Mouse (Mus musculus) heart, postnatal 0 days (tissue): Measurements from ENCODE around the gene Plekhj1. TPM values are rescaled to one million over a fixed set of nuclear protein-coding genes. Genes with fewer than 3 reads are reported as not detected.

Experiments used
- ATAC-seq: fragments of 200-750 bp; cut with Nextera tagmentation; 2 replicates; pipeline ENCODE4 v1.8.0; 2017; ENCODE audit warnings: low read depth, moderate number of reproducible peaks, moderate library complexity; ENCODE audit not compliant: insufficient read depth
- DNase-seq: peaks from one replicate; pipeline ENCODE4 v3.0.0-alpha.2; 2016; ENCODE audit warnings: low spot score
- H3K27ac ChIP-seq: fragments of 300-500 bp; sonication (generic); 2 replicates; pipeline ENCODE4 v1.5.1; 2014; ENCODE audit warnings: low read depth, mild to moderate bottlenecking
- H3K27me3 ChIP-seq: fragments of 300-500 bp; sonication (generic); 2 replicates; pipeline ENCODE4 v1.6.1; 2014; ENCODE audit warnings: low read length, mixed read lengths; ENCODE audit not compliant: control insufficient read depth, insufficient read depth
- H3K36me3 ChIP-seq: fragments of 300-500 bp; sonication (generic); replicated peaks from 2 replicates; pipeline ENCODE4 v1.6.1; 2014; ENCODE audit warnings: low read length, mixed read lengths; ENCODE audit not compliant: control insufficient read depth, insufficient read depth
- H3K4me1 ChIP-seq: fragments of 300-500 bp; sonication (generic); 2 replicates; pipeline ENCODE4 v1.6.1; 2014; ENCODE audit warnings: antibody characterized with exemption; ENCODE audit not compliant: control insufficient read depth, insufficient read depth
- H3K4me2 ChIP-seq: fragments of 300-500 bp; sonication (generic); 2 replicates; pipeline ENCODE4 v1.6.1; 2014; ENCODE audit warnings: low read depth, mild to moderate bottlenecking, low read length, moderate library complexity
- H3K4me3 ChIP-seq: fragments of 300-500 bp; sonication (generic); 2 replicates; pipeline ENCODE4 v1.5.1; 2014; ENCODE audit warnings: low read depth, low read length
- H3K9ac ChIP-seq: fragments of 300-500 bp; sonication (generic); replicated peaks from 2 replicates; pipeline ENCODE4 v1.6.1; 2014; ENCODE audit warnings: low read depth, low read length, mixed read lengths
- H3K9me3 ChIP-seq: fragments of 300-500 bp; sonication (generic); replicated peaks from 2 replicates; pipeline ENCODE4 v1.6.1; 2016; ENCODE audit warnings: low read length; ENCODE audit not compliant: control insufficient read depth
- CTCF ChIP-seq: IDR thresholded peaks from 2 replicates; pipeline ENCODE4 v1.5.1; 2016; ENCODE audit warnings: antibody characterized with exemption, control low read depth, low read depth
- EP300 ChIP-seq: IDR thresholded peaks from 2 replicates; pipeline ENCODE4 v1.6.1; 2016; ENCODE audit warnings: antibody characterized with exemption, low read depth
- WGBS: fragments of 180-500 bp; shearing (Covaris S2); extraction: QIAGEN DNeasy Blood & Tissue Kit; methylation state at CpG from one replicate; pipeline ENCODE4 v1.1.7; 2014; 5-methylcytosine and 5-hydroxymethylcytosine counted together
- microRNA counts: library from miRNA; unstranded; fragments of <30 nt; microRNA quantifications from one replicate; lab custom pipeline; 2015
- microRNA-seq: library from miRNA; unstranded; fragments of <30 nt; microRNA quantifications from one replicate; pipeline ENCODE4, GENCODE M21; 2016
- polyA plus RNA-seq: library from polyadenylated mRNA; unstranded; fragments of >200 nt; fragmentation: Nextera tagmentation; extraction: Ambion mirVana; gene quantifications from 2 replicates; pipeline ENCODE4 v1.2.1, GENCODE M21; 2015
- total RNA-seq: library from RNA; depleted of rRNA; stranded (reverse); fragments of >200 nt; gene quantifications from 2 replicates; pipeline ENCODE4 v1.2.3, GENCODE M21; 2014; ENCODE audit warnings: low replicate concordance; rRNA removed

Gene Plekhj1
- total and polyA plus RNA-seq, 2 experiments from 2014 or later = 29.3 to 41.8 TPM

DNA sequence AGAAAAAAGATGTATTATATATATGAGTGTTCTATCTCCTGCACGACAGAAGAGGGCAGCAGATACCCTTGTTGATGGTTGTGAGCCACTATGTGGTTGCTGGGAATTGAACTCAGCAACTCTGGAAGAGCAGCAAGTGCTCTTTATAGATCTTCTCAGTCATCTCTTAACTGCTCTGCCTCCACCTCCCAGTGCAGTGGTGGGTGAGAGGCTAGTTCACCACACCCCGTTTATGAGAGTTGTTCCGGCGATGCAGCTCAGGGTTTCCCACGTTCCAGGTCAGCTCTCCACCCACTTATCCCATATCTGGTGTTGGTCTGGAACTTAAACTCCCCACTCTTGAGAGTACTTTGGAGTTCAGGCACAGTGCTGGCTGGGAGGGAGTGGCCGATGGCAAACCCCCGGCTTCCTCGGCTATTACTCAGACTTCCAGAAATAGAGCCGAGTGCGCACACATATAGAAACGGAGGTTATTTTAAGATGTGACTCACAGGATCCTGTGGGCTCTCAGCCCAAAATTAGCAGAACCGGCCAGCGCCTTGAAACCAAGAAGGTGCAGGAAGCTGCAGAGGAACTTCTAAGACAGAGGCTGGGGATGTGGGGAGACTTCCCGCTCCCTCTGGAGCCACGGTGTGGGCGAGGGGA is 47.1 kb downstream of the Plekhj1 start:
- TF ChIP-seq EP300 (peak; percentile 96), CTCF (peak; percentile 54)
- Histone ChIP-seq H3K4me2 (peak overlapping the region; percentile 60), H3K4me3 (peak overlapping the region; percentile 37), H3K9ac (peak overlapping the region; percentile 49), H3K4me1 (peaks cover 18% of the 10 kb centered on the region), H3K27ac (peak overlapping the region; percentile 97), H3K36me3 (no peaks in the 10 kb centered on the region), H3K27me3 (no peaks in the 10 kb centered on the region), H3K9me3 (no peaks in the 10 kb centered on the region)
- peak; percentile 77 for ATAC-seq
- DNase-seq = peak; percentile 97
- WGBS = under 1% methylated on average over 16 of the region's 16 CpGs

DNA sequence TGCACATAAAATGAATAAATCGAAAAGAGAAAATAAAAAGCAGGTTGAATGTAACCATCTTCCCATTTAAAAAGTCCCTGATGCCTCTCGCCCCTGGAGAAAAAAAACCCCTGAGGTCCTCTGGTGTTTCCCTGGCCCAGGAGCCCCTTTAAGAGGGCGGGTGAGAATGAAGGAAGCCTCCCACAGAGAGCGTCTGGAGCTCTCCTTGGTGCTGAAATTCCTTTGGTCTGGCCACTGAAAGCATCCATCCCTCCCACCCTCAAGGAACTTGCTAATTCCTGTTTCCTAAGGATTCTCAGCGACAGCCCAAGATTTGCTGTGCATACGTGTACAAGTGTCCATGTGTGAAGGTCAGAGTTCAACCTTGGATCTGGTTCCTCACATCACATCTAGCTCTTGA is 49.8 kb downstream of the Plekhj1 start:
- Histone ChIP-seq H3K4me1 (peaks cover 11% of the 10 kb centered on the region), H3K9ac (no peak overlapping the region), H3K4me2 (no peak overlapping the region), H3K4me3 (no peak overlapping the region), H3K9me3 (no peaks in the 10 kb centered on the region), H3K36me3 (no peaks in the 10 kb centered on the region), H3K27me3 (no peaks in the 10 kb centered on the region), H3K27ac (no peak overlapping the region)
- no peak for TF ChIP-seq EP300
- DNase-seq (peak; percentile 80), ATAC-seq (no peak)
- WGBS = 8% methylated on average over 6 of the region's 6 CpGs

DNA sequence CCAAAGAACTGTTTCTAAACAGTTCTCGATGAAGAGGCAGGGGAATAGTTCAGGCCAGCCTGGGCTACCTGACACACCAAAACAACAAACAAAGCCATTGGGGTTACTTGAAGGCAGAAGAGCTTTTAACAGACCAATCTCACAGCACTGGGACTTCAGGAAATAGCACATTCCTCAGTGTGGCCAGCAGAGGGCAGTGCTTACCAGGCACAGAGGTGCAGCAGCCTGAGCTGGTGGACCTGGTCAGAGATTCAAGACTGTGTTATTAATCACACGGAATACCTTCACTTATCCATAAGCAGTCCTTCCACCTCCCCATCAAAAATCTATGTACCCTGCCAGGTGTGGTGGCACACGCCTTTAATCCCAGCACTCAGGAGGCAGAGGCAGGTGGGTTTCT is 51.0 kb downstream of the Plekhj1 start:
- DNase-seq (peak; percentile 80), ATAC-seq (no peak)
- Histone ChIP-seq H3K36me3 (no peaks in the 10 kb centered on the region), H3K9me3 (no peaks in the 10 kb centered on the region), H3K27me3 (no peaks in the 10 kb centered on the region), H3K27ac (no peak overlapping the region), H3K4me3 (no peak overlapping the region), H3K9ac (no peak overlapping the region), H3K4me2 (no peak overlapping the region), H3K4me1 (peaks cover 12% of the 10 kb centered on the region)
- TF ChIP-seq CTCF (peak; percentile 98), EP300 (no peak)
- 8% methylated on average over 3 of the region's 3 CpGs for WGBS

MicroRNAs within 50 kb of the gene (microRNA counts, 519-probe panel; counts per million panel counts)
- microRNA mmu-miR-1982 (lab: Ali Mortazavi, UCI) = not detected

Small RNA genes lying within 50 kb of the gene (microRNA-seq; reads per million reads assigned to microRNA genes)
- 11.6 reads per million, percentile 31 among the genes with 10 or more reads in this experiment for gene Mir1982

Other genes with a start within 250 kb of the Plekhj1 start
- 13.1 and 17.6 TPM in 2 replicates for gene Rexo1, start 237.1 kb downstream of the Plekhj1 start, total RNA-seq
- gene Rexo1, start 237.1 kb downstream of the Plekhj1 start, polyA plus RNA-seq = 7.6 TPM in 2 replicates
- 9.3 TPM in 2 replicates for gene Klf16, start 221.3 kb downstream of the Plekhj1 start, total RNA-seq
- gene Klf16, start 221.3 kb downstream of the Plekhj1 start, polyA plus RNA-seq = 3.1 and 3.5 TPM in 2 replicates
- gene Abhd17a, start 208.3 kb downstream of the Plekhj1 start, total RNA-seq = 194 and 462 TPM in 2 replicates
- 88.2 and 88.6 TPM in 2 replicates for gene Abhd17a, start 208.3 kb downstream of the Plekhj1 start, polyA plus RNA-seq
- gene Scamp4, start 195.8 kb downstream of the Plekhj1 start, total RNA-seq = 25.8 and 44.5 TPM in 2 replicates
- 39.2 and 39.8 TPM in 2 replicates for gene Scamp4, start 195.8 kb downstream of the Plekhj1 start, polyA plus RNA-seq
- 1.6 and 4.5 TPM in 2 replicates for gene Adat3, start 195.7 kb downstream of the Plekhj1 start, total RNA-seq
- 1.8 and 2.7 TPM in 2 replicates for gene Adat3, start 195.7 kb downstream of the Plekhj1 start, polyA plus RNA-seq
- gene Gm49322, start 192.6 kb downstream of the Plekhj1 start, total RNA-seq = 0.23 and 1.3 TPM in 2 replicates
- 0.33 and 0.38 TPM in 2 replicates for gene Gm49322, start 192.6 kb downstream of the Plekhj1 start, polyA plus RNA-seq
- gene Csnk1g2, start 175.8 kb downstream of the Plekhj1 start, total RNA-seq = 141 and 149 TPM in 2 replicates
- gene Csnk1g2, start 175.8 kb downstream of the Plekhj1 start, polyA plus RNA-seq = 69.1 and 75.6 TPM in 2 replicates
- 92.2 and 108 TPM in 2 replicates for gene Btbd2, start 141.6 kb downstream of the Plekhj1 start, total RNA-seq
- 36.7 and 40.6 TPM in 2 replicates for gene Btbd2, start 141.6 kb downstream of the Plekhj1 start, polyA plus RNA-seq
- 150 and 174 TPM in 2 replicates for gene Mknk2, start 120.5 kb downstream of the Plekhj1 start, total RNA-seq
- 76.9 and 78.3 TPM in 2 replicates for gene Mknk2, start 120.5 kb downstream of the Plekhj1 start, polyA plus RNA-seq
- 15.0 and 15.6 TPM in 2 replicates for gene Mob3a, start 96.6 kb downstream of the Plekhj1 start, total RNA-seq
- 10.8 and 11.5 TPM in 2 replicates for gene Mob3a, start 96.6 kb downstream of the Plekhj1 start, polyA plus RNA-seq
- gene Izumo4, start 96.4 kb downstream of the Plekhj1 start, total RNA-seq = 6.6 and 6.9 TPM in 2 replicates
- gene Izumo4, start 96.4 kb downstream of the Plekhj1 start, polyA plus RNA-seq = 3.6 and 7.3 TPM in 2 replicates
- 72.7 and 77.9 TPM in 2 replicates for gene Ap3d1, start 56.4 kb downstream of the Plekhj1 start, total RNA-seq
- gene Ap3d1, start 56.4 kb downstream of the Plekhj1 start, polyA plus RNA-seq = 31.6 and 34.3 TPM in 2 replicates
- gene Dot1l, start 43.4 kb downstream of the Plekhj1 start, total RNA-seq = 19.4 and 32.8 TPM in 2 replicates
- gene Dot1l, start 43.4 kb downstream of the Plekhj1 start, polyA plus RNA-seq = 13.1 and 14.0 TPM in 2 replicates
- 8.8 and 12.7 TPM in 2 replicates for gene Sf3a2, start 428 bp downstream of the Plekhj1 start, total RNA-seq
- gene Sf3a2, start 428 bp downstream of the Plekhj1 start, polyA plus RNA-seq = 25.2 and 26.0 TPM in 2 replicates
- 4.0 TPM in 1 of 2 replicates, not detected in the other for gene Amh, start 6.6 kb upstream of the Plekhj1 start, total RNA-seq
- gene Amh, start 6.6 kb upstream of the Plekhj1 start, polyA plus RNA-seq = 0.18 and 0.22 TPM in 2 replicates
- 2.2 TPM in 1 of 2 replicates, not detected in the other for gene Jsrp1, start 14.9 kb upstream of the Plekhj1 start, total RNA-seq
- gene Jsrp1, start 14.9 kb upstream of the Plekhj1 start, polyA plus RNA-seq = 2.3 and 2.7 TPM in 2 replicates
- 2,373 and 2,460 TPM in 2 replicates for gene Oaz1, start 28.0 kb upstream of the Plekhj1 start, total RNA-seq
- 1,975 and 1,990 TPM in 2 replicates for gene Oaz1, start 28.0 kb upstream of the Plekhj1 start, polyA plus RNA-seq
- 0.92 and 4.2 TPM in 2 replicates for gene Lingo3, start 45.4 kb upstream of the Plekhj1 start, total RNA-seq
- gene Lingo3, start 45.4 kb upstream of the Plekhj1 start, polyA plus RNA-seq = 1.1 and 1.5 TPM in 2 replicates
- gene Lsm7, start 56.6 kb upstream of the Plekhj1 start, total RNA-seq = 71.8 and 118 TPM in 2 replicates
- 160 and 162 TPM in 2 replicates for gene Lsm7, start 56.6 kb upstream of the Plekhj1 start, polyA plus RNA-seq
- gene Sppl2b, start 56.6 kb upstream of the Plekhj1 start, total RNA-seq = 35.7 and 44.4 TPM in 2 replicates
- 23.3 and 24.2 TPM in 2 replicates for gene Sppl2b, start 56.6 kb upstream of the Plekhj1 start, polyA plus RNA-seq
- gene Tmprss9, start 73.2 kb upstream of the Plekhj1 start, total RNA-seq = not detected in 2 replicates
- 0.03 TPM in 1 of 2 replicates, not detected in the other for gene Tmprss9, start 73.2 kb upstream of the Plekhj1 start, polyA plus RNA-seq
- gene Timm13, start 102.3 kb upstream of the Plekhj1 start, total RNA-seq = 163 and 256 TPM in 2 replicates
- gene Timm13, start 102.3 kb upstream of the Plekhj1 start, polyA plus RNA-seq = 355 and 386 TPM in 2 replicates
- 13.9 and 18.9 TPM in 2 replicates for gene Lmnb2, start 119.6 kb upstream of the Plekhj1 start, total RNA-seq
- gene Lmnb2, start 119.6 kb upstream of the Plekhj1 start, polyA plus RNA-seq = 9.1 and 9.7 TPM in 2 replicates
- gene Gadd45b, start 131.4 kb upstream of the Plekhj1 start, total RNA-seq = 18.9 and 26.8 TPM in 2 replicates
- gene Gadd45b, start 131.4 kb upstream of the Plekhj1 start, polyA plus RNA-seq = 22.3 and 28.0 TPM in 2 replicates
- 0.11 and 0.93 TPM in 2 replicates for gene Gng7, start 216.3 kb upstream of the Plekhj1 start, total RNA-seq
- gene Gng7, start 216.3 kb upstream of the Plekhj1 start, polyA plus RNA-seq = 0.64 and 0.85 TPM in 2 replicates
- gene Diras1, start 227.0 kb upstream of the Plekhj1 start, total RNA-seq = not detected in 2 replicates
- not detected in 2 replicates for gene Diras1, start 227.0 kb upstream of the Plekhj1 start, polyA plus RNA-seq
- 18.7 and 29.3 TPM in 2 replicates for gene Slc39a3, start 238.8 kb upstream of the Plekhj1 start, total RNA-seq
- 6.3 and 7.5 TPM in 2 replicates for gene Slc39a3, start 238.8 kb upstream of the Plekhj1 start, polyA plus RNA-seq